In the genomic region with DNA sequence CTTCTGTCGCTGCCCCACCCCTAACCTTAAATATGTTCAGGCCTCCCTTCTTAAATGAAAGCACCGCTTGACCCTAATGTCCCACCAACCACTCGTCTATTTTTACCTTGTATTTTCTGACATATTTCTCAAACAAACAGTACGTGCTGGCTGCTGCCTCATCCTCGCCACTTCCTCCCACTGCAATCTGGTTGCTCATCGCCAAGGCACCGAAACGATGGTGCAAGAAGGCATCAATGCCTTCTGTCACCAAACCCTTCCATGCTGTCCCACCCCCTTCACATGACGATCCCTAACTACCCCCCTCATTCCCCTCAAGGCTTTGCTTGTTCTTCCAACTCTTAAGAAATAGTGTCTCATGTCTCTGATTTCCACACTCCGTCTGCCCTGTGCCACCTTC, we compare ENCODE assay signal across 34 mouse cellular contexts.
A peak's percentile ranks its signal among the peaks of the same experiment; 100 is the strongest.
DNase-seq lines count a peak whose midpoint lies in the region; ATAC-seq and TF ChIP-seq lines count a peak whose summit lies in the region.
"Had no signal": no experiment of that assay in that cellular context is flagged by ENCODE, and none has a peak within 500 bp of the region (broad histone marks: within the 10 kb centered on the region; RNA-seq: fewer than 3 reads in every experiment).

No protein-coding gene starts in this region.

- DNase-seq in heart, adult 11 months, result peak; percentile 54
- DNase-seq in left cerebral cortex, adult 2 months (ENCODE audit: extremely low spot score in 1 of 2, low spot score in 2 of 2), result peak in 1 of 2 experiments; percentile 46
- no peak for DNase-seq in left cerebral cortex, adult 11 months (ENCODE audit: low spot score)
- no peak for DNase-seq in hindbrain, embryonic 10.5 days (ENCODE audit: low spot score)
- DNase-seq in cerebellum, postnatal 4 days (ENCODE audit: low spot score in 2 of 2), result no peak
- DNase-seq: adrenal gland, postnatal 14 days; cerebellum, adult 11-12 months; cerebellum, adult 9-11 months; gastrocnemius, adult 2 months; gastrocnemius, postnatal 36 days; heart, adult 2 months; heart, postnatal 10 days; kidney, adult 11 months; kidney, postnatal 25 days; left cerebral cortex, postnatal 4 days; liver, postnatal 0 days; lung, postnatal 4 days; right cerebral cortex, postnatal 14 days; spleen, adult 18-20 months; thymus, adult 18-20 months; thymus, postnatal 25 days had no signal

- peaks cover 4% of the 10 kb centered on the region; the same call in 1 of the 2 replicates for H3K4me1 ChIP-seq in heart, embryonic 12.5 days (replicated peaks)
- peaks cover 14% of the 10 kb centered on the region; the same call in 1 of the 2 replicates for H3K4me1 ChIP-seq in cortical plate, adult 2 months (ENCODE audit: control insufficient read depth, insufficient read depth, low read length)
- H3K4me1 ChIP-seq in hindbrain, embryonic 10.5 days (replicated peaks), result 0 out of 2 replicates have a peak, but pooled peaks cover 12% of the 10 kb centered on the region
- H3K4me1 ChIP-seq: hindbrain, embryonic 15.5 days had no signal

- no peak overlapping the region for H3K9ac ChIP-seq in heart, embryonic 12.5 days
- H3K9ac ChIP-seq: embryonic facial prominence, embryonic 15.5 days; forebrain, embryonic 12.5 days; heart, embryonic 13.5 days; hindbrain, embryonic 15.5 days; liver, embryonic 12.5 days; liver, postnatal 0 days; midbrain, embryonic 13.5 days; neural tube, embryonic 13.5 days had no signal

- intact Hi-C loops in left cerebral cortex, adult 2 months (cut with DNase I), result no loop called here

- TF ChIP-seq POLR2A in cortical plate, adult 2 months (IDR thresholded peaks at IDR 0.05; ENCODE audit: extremely low read depth, insufficient read depth, low read length), result peak; percentile 26; the same call in 1 of the 2 replicates

- TF ChIP-seq CTCF in left cerebral cortex, adult 2 months (IDR thresholded peaks at IDR 0.05), result no peak
- no peak for TF ChIP-seq CTCF in cortical plate, adult 2 months (IDR thresholded peaks at IDR 0.05; ENCODE audit: extremely low read depth, insufficient read depth, low read length)

- H3K9me3 ChIP-seq in heart, embryonic 12.5 days (replicated peaks), result no peaks in the 10 kb centered on the region
- H3K9me3 ChIP-seq in hindbrain, embryonic 10.5 days, result no peaks in the 10 kb centered on the region
- H3K9me3 ChIP-seq: embryonic facial prominence, embryonic 10.5 days; embryonic facial prominence, embryonic 15.5 days; forebrain, embryonic 12.5 days; heart, embryonic 13.5 days; hindbrain, embryonic 15.5 days; liver, embryonic 12.5 days; midbrain, embryonic 13.5 days; neural tube, embryonic 13.5 days had no signal

- no peaks in the 10 kb centered on the region for H3K36me3 ChIP-seq in heart, embryonic 12.5 days
- H3K36me3 ChIP-seq in hindbrain, embryonic 10.5 days, result no peaks in the 10 kb centered on the region
- H3K36me3 ChIP-seq: embryonic facial prominence, embryonic 15.5 days; forebrain, embryonic 12.5 days; heart, embryonic 13.5 days; hindbrain, embryonic 15.5 days; liver, embryonic 12.5 days; midbrain, embryonic 13.5 days; neural tube, embryonic 13.5 days had no signal

- H3K27ac ChIP-seq in heart, embryonic 12.5 days (ENCODE audit: poor library complexity, severe bottlenecking), result no peak overlapping the region
- H3K27ac ChIP-seq in left cerebral cortex, adult 2 months, result peak overlapping the region; percentile 50
- H3K27ac ChIP-seq in cortical plate, adult 2 months (ENCODE audit: insufficient read depth, low read length), result no peak overlapping the region
- no peak overlapping the region for H3K27ac ChIP-seq in hindbrain, embryonic 10.5 days
- H3K27ac ChIP-seq: embryonic facial prominence, embryonic 10.5 days; embryonic facial prominence, embryonic 15.5 days; forebrain, embryonic 12.5 days; gastrocnemius, adult 2 months; heart, adult 2 months; heart, embryonic 13.5 days; hindbrain, embryonic 15.5 days; liver, embryonic 12.5 days; midbrain, embryonic 13.5 days; neural tube, embryonic 13.5 days; stomach, postnatal 0 days had no signal

- H3K27me3 ChIP-seq in heart, embryonic 12.5 days (replicated peaks), result no peaks in the 10 kb centered on the region
- H3K27me3 ChIP-seq in hindbrain, embryonic 10.5 days (ENCODE audit: insufficient read depth, poor library complexity, severe bottlenecking), result no peaks in the 10 kb centered on the region
- H3K27me3 ChIP-seq: embryonic facial prominence, embryonic 15.5 days; forebrain, embryonic 12.5 days; heart, embryonic 13.5 days; hindbrain, embryonic 15.5 days; liver, embryonic 12.5 days; midbrain, embryonic 13.5 days; neural tube, embryonic 13.5 days had no signal

- H3K4me3 ChIP-seq in heart, embryonic 12.5 days, result no peak overlapping the region
- H3K4me3 ChIP-seq in left cerebral cortex, adult 2 months, result no peak overlapping the region
- no peak overlapping the region for H3K4me3 ChIP-seq in cortical plate, adult 2 months (ENCODE audit: insufficient read depth, low read length)
- no peak overlapping the region for H3K4me3 ChIP-seq in hindbrain, embryonic 10.5 days
- H3K4me3 ChIP-seq: embryonic facial prominence, embryonic 10.5 days; embryonic facial prominence, embryonic 15.5 days; forebrain, embryonic 12.5 days; gastrocnemius, adult 2 months; heart, adult 2 months; heart, embryonic 13.5 days; hindbrain, embryonic 15.5 days; liver, embryonic 12.5 days; midbrain, embryonic 13.5 days; neural tube, embryonic 13.5 days had no signal

- no peak for ATAC-seq in heart, embryonic 12.5 days (ENCODE audit: insufficient number of reproducible peaks, low FRiP score)
- ATAC-seq: CD4-positive, CD25-positive, alpha-beta regulatory T cell, adult 4 months; inflammation-experienced regulatory T-cells, adult 6 months; liver, embryonic 12.5 days; liver, postnatal 0 days; midbrain, embryonic 13.5 days had no signal

- WGBS in heart, embryonic 12.5 days, result 85% methylated on average over 10 of the region's 10 CpGs
- 91% methylated on average over 10 of the region's 10 CpGs for WGBS in hindbrain, embryonic 10.5 days

- no peak overlapping the region for H3K4me2 ChIP-seq in heart, embryonic 12.5 days
- H3K4me2 ChIP-seq: embryonic facial prominence, embryonic 15.5 days; forebrain, embryonic 12.5 days; heart, embryonic 13.5 days; hindbrain, embryonic 15.5 days; liver, embryonic 12.5 days; midbrain, embryonic 13.5 days; neural tube, embryonic 13.5 days had no signal
